Mouse (Mus musculus): ENCODE data around the gene Dnah3. TPM values are rescaled to one million over a fixed set of nuclear protein-coding genes. Genes with fewer than 3 reads are reported as not detected.

Gene Dnah3
- polyA plus RNA-seq, 1 experiment, result not detected

- TF ChIP-seq CTCF (IDR thresholded peaks at IDR 0.05; ENCODE audit: extremely low read depth, insufficient read depth, insufficient read length, insufficient replicate concordance) (no peak), POLR2A (IDR thresholded peaks at IDR 0.05; ENCODE audit: low read depth, low read length) (no peak)
- Histone ChIP-seq H3K4me1 (ENCODE audit: control insufficient read depth, insufficient read depth, insufficient read length) (no peaks in the 10 kb centered on the region), H3K27ac (ENCODE audit: insufficient read depth, low read length) (no peak overlapping the region), H3K27me3 (ENCODE audit: control insufficient read depth, insufficient read depth, low read length) (no peaks in the 10 kb centered on the region), H3K36me3 (ENCODE audit: control insufficient read depth, insufficient read depth, low read length) (no peaks in the 10 kb centered on the region), H3K4me3 (ENCODE audit: extremely low read depth, insufficient read depth, insufficient read length) (no peak overlapping the region)
- no peak for DNase-seq (ENCODE audit: low read depth in 1 of 2, low spot score in 2 of 2)
- WGBS, result 84% methylated on average over 1 of the region's 1 CpGs
Measured at GRCm38 (mm10) chr7:120064045-120064444, 31.0 kb downstream of the Dnah3 start.

GRCm38 (mm10) chr7:120055479-120055878, 39.6 kb downstream of the Dnah3 start:
- TF ChIP-seq POLR2A (IDR thresholded peaks at IDR 0.05; ENCODE audit: low read depth, low read length) (no peak), CTCF (IDR thresholded peaks at IDR 0.05; ENCODE audit: extremely low read depth, insufficient read depth, insufficient read length, insufficient replicate concordance) (no peak)
- DNase-seq (ENCODE audit: low read depth in 1 of 2, low spot score in 2 of 2), result no peak
- Histone ChIP-seq H3K27ac (ENCODE audit: insufficient read depth, low read length) (no peak overlapping the region), H3K4me3 (ENCODE audit: extremely low read depth, insufficient read depth, insufficient read length) (no peak overlapping the region), H3K36me3 (ENCODE audit: control insufficient read depth, insufficient read depth, low read length) (no peaks in the 10 kb centered on the region), H3K4me1 (ENCODE audit: control insufficient read depth, insufficient read depth, insufficient read length) (no peaks in the 10 kb centered on the region), H3K27me3 (ENCODE audit: control insufficient read depth, insufficient read depth, low read length) (no peaks in the 10 kb centered on the region)
- 80% methylated on average over 3 of the region's 3 CpGs for WGBS

GRCm38 (mm10) chr7:120054016-120054415, 41.1 kb downstream of the Dnah3 start:
- no peaks in the 10 kb centered on the region for H3K36me3 ChIP-seq (ENCODE audit: control insufficient read depth, insufficient read depth, low read length)
- H3K27me3 ChIP-seq (ENCODE audit: control insufficient read depth, insufficient read depth, low read length), result no peaks in the 10 kb centered on the region
- H3K4me3 ChIP-seq (ENCODE audit: extremely low read depth, insufficient read depth, insufficient read length), result no peak overlapping the region
- no peak for DNase-seq (ENCODE audit: low read depth in 1 of 2, low spot score in 2 of 2)
- H3K27ac ChIP-seq (ENCODE audit: insufficient read depth, low read length), result no peak overlapping the region
- H3K4me1 ChIP-seq (ENCODE audit: control insufficient read depth, insufficient read depth, insufficient read length), result no peaks in the 10 kb centered on the region
- 21% methylated on average over 2 of the region's 2 CpGs for WGBS
- TF ChIP-seq CTCF (IDR thresholded peaks at IDR 0.05; ENCODE audit: extremely low read depth, insufficient read depth, insufficient read length, insufficient replicate concordance), result no peak
- TF ChIP-seq POLR2A (IDR thresholded peaks at IDR 0.05; ENCODE audit: low read depth, low read length), result no peak

- H3K27ac ChIP-seq (ENCODE audit: insufficient read depth, low read length), result no peak overlapping the region
- TF ChIP-seq CTCF (IDR thresholded peaks at IDR 0.05; ENCODE audit: extremely low read depth, insufficient read depth, insufficient read length, insufficient replicate concordance) (no peak), POLR2A (IDR thresholded peaks at IDR 0.05; ENCODE audit: low read depth, low read length) (no peak)
- no peaks in the 10 kb centered on the region for H3K27me3 ChIP-seq (ENCODE audit: control insufficient read depth, insufficient read depth, low read length)
- H3K4me3 ChIP-seq (ENCODE audit: extremely low read depth, insufficient read depth, insufficient read length), result no peak overlapping the region
- no peaks in the 10 kb centered on the region for H3K4me1 ChIP-seq (ENCODE audit: control insufficient read depth, insufficient read depth, insufficient read length)
- no peak for DNase-seq (ENCODE audit: low read depth in 1 of 2, low spot score in 2 of 2)
- H3K36me3 ChIP-seq (ENCODE audit: control insufficient read depth, insufficient read depth, low read length), result no peaks in the 10 kb centered on the region
Measured at GRCm38 (mm10) chr7:120050447-120050846, 44.6 kb downstream of the Dnah3 start.

- H3K4me3 ChIP-seq (ENCODE audit: extremely low read depth, insufficient read depth, insufficient read length), result no peak overlapping the region
- whole genome bisulfite sequencing, result 86% methylated on average over 3 of the region's 3 CpGs
Measured at GRCm38 (mm10) chr7:120043990-120044389, 51.1 kb downstream of the Dnah3 start.

GRCm38 (mm10) chr7:120036422-120036821, 58.7 kb downstream of the Dnah3 start:
- WGBS, result 82% methylated on average over 5 of the region's 5 CpGs
- DNase-seq (ENCODE audit: low read depth in 1 of 2, low spot score in 2 of 2), result no peak
- no peak overlapping the region for H3K27ac ChIP-seq (ENCODE audit: insufficient read depth, low read length)
- H3K27me3 ChIP-seq (ENCODE audit: control insufficient read depth, insufficient read depth, low read length), result no peaks in the 10 kb centered on the region
- H3K4me1 ChIP-seq (ENCODE audit: control insufficient read depth, insufficient read depth, insufficient read length), result no peaks in the 10 kb centered on the region
- H3K4me3 ChIP-seq (ENCODE audit: extremely low read depth, insufficient read depth, insufficient read length), result no peak overlapping the region
- H3K36me3 ChIP-seq (ENCODE audit: control insufficient read depth, insufficient read depth, low read length), result no peaks in the 10 kb centered on the region
- no peak for TF ChIP-seq POLR2A (IDR thresholded peaks at IDR 0.05; ENCODE audit: low read depth, low read length)
- TF ChIP-seq CTCF (IDR thresholded peaks at IDR 0.05; ENCODE audit: extremely low read depth, insufficient read depth, insufficient read length, insufficient replicate concordance), result no peak

More at GRCm38 (mm10) chr7:120043990-120044389, 51.1 kb downstream of the Dnah3 start:
- Histone ChIP-seq H3K27ac (ENCODE audit: insufficient read depth, low read length) (no peak overlapping the region), H3K36me3 (ENCODE audit: control insufficient read depth, insufficient read depth, low read length) (no peaks in the 10 kb centered on the region), H3K27me3 (ENCODE audit: control insufficient read depth, insufficient read depth, low read length) (no peaks in the 10 kb centered on the region), H3K4me1 (ENCODE audit: control insufficient read depth, insufficient read depth, insufficient read length) (no peaks in the 10 kb centered on the region)
- no peak for TF ChIP-seq CTCF (IDR thresholded peaks at IDR 0.05; ENCODE audit: extremely low read depth, insufficient read depth, insufficient read length, insufficient replicate concordance)
- DNase-seq (ENCODE audit: low read depth in 1 of 2, low spot score in 2 of 2), result no peak

- no peaks in the 10 kb centered on the region for H3K36me3 ChIP-seq (ENCODE audit: control insufficient read depth, insufficient read depth, low read length)
- H3K4me1 ChIP-seq (ENCODE audit: control insufficient read depth, insufficient read depth, insufficient read length), result no peaks in the 10 kb centered on the region
- no peak for DNase-seq (ENCODE audit: low read depth in 1 of 2, low spot score in 2 of 2)
- no peak overlapping the region for H3K4me3 ChIP-seq (ENCODE audit: extremely low read depth, insufficient read depth, insufficient read length)
- H3K27ac ChIP-seq (ENCODE audit: insufficient read depth, low read length), result no peak overlapping the region
- H3K27me3 ChIP-seq (ENCODE audit: control insufficient read depth, insufficient read depth, low read length), result no peaks in the 10 kb centered on the region
- 76% methylated on average over 4 of the region's 4 CpGs for WGBS
- TF ChIP-seq POLR2A (IDR thresholded peaks at IDR 0.05; ENCODE audit: low read depth, low read length) (no peak), CTCF (IDR thresholded peaks at IDR 0.05; ENCODE audit: extremely low read depth, insufficient read depth, insufficient read length, insufficient replicate concordance) (no peak)
Measured at GRCm38 (mm10) chr7:120034996-120035395, 60.1 kb downstream of the Dnah3 start.

Measured in spleen, adult 2 months (tissue).